Mouse (Mus musculus) frontal cortex, adult (tissue): ENCODE measurements around the gene Cited2.

ENCODE experiments used
- ATAC-seq: cut with Nextera tagmentation; 2 replicates; pipeline ENCODE4 v1.9.2; 2017; ENCODE audit warnings: mild to moderate bottlenecking, moderate library complexity, mixed read lengths; ENCODE audit not compliant: low TSS enrichment

Cited2 gene

GRCm38 (mm10) chr10:17722653-17723410 is at the start of gene Cited2:
Gene Cited2 (plus strand): TSS chr10:17723218.
- ATAC-seq: peak; percentile 58

DNA sequence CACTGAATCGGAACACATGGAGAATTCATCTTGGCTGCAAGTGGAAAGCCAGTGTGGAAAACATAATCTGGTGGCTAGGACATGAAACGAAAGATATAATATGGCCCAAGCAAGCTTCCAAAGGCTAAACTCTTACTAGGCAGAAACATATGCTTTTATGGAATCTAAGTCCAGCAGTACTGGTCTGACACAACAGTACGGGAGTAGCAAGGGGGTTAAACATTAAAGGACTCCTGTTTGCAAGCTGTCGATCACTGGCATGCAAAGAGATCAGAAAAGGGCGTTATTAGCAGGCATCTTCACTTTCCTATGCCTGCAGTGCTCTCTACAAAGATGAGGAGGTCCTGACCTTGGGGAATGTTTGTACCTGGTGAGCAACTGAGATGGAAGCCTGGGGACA is 48.6 kb upstream of the Cited2 start:
- no peak for ATAC-seq

GRCm38 (mm10) chr10:17674869-17675268 is 48.1 kb upstream of the Cited2 start:
- ATAC-seq: no peak

GRCm38 (mm10) chr10:17676464-17676863 is 46.6 kb upstream of the Cited2 start:
- ATAC-seq: no peak

DNA sequence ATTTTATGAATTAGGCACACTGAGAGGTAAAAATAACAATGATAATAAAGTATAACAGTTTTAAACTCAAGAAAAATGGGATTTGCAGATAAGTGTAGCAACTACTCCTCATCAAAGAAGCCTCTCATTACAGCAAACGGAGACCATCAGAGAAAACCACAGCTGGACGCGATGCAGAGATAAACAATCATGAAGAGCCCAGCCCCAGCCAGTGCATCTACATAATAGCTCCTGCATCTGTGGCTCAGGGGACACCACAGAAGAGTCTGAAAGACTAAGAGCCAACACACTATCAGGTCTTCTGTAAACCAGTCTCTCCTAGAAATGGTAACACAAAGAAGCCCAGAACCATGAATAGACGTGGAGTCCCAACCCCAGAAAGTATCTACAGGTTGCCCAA is 45.7 kb upstream of the Cited2 start:
- no peak for ATAC-seq

DNA sequence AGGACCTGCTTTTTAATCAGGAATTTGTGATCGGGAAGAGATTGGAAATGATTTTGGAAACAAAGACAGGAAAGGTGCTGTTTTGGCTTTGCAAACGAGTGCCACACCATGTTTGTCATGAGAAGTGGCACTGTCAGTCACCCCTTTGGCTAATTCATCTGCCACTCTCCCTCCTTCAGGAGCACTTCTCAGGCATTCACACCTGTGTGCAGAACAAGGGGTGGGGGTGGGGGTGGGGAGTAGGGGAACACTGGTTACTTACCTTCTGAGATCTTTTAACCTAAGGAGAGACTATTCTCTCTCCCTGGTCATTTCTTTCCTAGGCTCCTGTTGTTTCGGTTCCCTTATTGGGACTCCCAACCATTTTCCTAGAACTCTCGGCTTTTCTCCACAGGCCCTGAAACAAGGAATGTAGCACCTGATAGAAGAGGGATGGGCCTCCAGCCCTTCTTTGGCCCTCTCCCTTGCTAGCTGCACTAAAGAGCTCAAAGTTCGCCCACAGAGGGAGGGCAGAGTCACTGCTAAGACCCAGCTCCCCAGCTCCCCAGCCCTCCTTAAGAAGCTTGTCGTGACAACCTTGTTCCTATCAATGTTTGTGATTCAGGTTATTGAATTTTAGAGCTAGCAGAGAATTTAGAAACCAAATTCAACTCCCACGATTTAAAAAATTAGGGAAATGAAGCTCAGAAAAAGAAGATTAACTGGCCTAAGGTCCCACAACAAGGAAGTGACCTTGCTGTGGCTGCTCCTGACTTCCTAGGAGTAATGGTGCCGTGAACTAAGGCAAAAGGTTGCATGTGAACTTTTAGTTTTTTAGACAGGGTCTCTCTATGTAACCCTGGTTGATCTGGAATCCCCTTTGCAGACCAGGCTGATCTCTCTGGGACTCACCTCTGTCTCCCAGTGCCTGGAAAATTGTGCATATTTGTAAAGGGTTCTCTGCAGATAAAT is 42.3 kb upstream of the Cited2 start:
- no peak for ATAC-seq

GRCm38 (mm10) chr10:17681386-17681785 is 41.6 kb upstream of the Cited2 start:
- ATAC-seq: no peak

DNA sequence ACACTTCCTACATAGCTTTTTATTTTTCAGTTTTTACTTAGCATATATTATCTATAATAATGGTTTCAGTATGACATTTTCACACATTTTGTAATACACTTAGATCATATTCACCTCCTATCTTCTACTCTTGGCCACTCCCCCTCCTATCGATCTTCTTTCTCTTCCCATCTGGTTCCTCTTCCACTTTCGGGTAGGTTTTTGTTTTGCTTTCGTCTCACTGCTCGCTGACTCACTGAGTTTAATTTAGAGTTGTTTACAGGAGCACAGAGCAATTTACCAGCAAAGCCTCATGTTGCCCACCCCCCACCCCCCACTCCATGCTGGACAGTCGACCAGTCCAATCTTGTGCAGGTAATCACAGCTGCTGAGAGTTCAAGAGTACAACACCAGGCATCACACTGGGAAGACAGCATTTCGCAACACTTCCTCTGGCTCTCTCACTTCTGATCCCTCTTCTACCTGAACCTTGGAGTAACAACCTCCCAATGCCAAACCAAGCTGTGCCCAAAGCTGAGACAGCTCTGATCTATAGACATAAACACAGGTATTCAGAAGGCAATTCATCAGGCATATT is 39.1 kb upstream of the Cited2 start:
- ATAC-seq: no peak

DNA sequence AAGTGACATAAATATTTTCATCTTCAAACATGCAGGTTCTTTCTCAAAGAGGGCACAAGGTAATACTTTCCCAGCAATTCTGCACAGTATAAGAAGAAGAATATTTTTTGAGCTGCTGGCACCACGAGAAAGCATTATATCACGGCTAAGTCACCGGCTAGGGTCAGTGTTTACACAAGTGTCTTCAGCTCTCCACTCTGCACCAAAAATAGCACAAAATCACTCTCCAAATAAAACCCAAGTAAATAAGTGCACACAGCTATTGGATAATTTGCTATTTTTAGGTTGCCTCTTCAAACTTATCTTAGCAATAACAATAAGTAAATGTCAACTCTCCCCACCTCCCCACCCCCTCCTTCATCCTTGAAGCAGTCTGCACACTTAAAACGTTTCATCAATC is 33.2 kb upstream of the Cited2 start:
- no peak for ATAC-seq

- no peak for ATAC-seq
Measured at GRCm38 (mm10) chr10:17691709-17692108, 31.3 kb upstream of the Cited2 start.

GRCm38 (mm10) chr10:17695801-17696200 is 27.2 kb upstream of the Cited2 start:
- no peak for ATAC-seq

DNA sequence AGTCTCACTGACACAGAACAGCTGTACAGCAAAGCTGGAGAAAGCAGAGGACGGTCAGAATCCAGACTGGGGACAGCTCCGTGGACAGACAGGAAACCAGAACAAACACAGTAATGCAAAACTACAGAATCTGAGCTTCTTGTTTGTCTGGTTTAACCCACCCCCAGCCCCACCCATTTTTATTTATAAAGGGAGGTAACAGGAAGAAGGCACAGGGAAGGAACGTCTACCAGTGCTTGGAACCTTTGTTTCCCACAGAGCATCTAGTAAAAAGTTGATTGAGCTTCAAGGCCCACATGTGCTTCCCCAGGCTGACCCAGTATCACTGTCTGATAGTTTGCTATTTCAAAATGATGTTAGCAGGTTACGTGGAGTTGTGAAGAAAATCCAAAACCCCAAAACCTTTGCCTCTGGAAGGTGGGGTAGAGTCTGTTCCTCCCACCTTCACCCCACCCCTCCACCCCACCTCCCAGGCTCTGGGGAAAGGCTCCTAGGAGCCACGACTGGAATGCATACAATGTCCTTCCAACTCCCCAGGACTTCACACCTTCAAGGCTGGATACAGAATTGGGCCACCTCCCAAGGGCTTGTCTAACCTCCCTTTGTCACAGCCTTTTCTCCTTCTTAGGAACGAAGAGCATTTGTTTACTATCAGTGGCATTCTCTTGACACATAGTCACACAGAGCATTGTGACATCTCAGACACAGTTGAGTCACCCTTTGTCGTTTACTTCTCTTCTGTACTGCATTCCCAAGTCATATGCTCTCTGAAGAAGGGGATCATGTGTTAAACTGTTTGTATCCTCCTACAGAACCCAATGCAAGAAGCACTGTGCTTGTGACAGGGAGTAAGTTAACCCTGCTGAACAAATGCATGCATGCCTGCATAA is 25.4 kb upstream of the Cited2 start:
- no peak for ATAC-seq

GRCm38 (mm10) chr10:17705466-17705973 is 17.5 kb upstream of the Cited2 start:
- no peak for ATAC-seq

DNA sequence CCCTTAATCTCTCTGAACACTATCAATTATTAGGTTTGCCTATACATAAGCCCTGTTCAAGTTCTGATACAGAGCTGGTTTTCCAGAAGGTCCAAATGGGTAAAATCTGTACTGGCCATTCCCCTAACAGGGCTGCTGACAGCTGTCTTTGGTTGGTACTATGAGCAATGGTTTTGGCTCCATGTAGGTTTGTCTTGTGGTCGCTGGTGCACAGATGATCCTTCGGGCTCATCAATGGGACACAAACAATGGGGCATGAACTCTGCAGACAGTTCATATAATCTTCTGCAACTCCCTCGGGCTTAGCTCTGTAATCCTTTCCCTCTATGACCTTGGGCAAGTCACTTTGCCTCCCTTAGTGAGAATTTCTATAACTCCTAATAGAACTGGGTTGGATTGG is 12.3 kb upstream of the Cited2 start:
- ATAC-seq: no peak

DNA sequence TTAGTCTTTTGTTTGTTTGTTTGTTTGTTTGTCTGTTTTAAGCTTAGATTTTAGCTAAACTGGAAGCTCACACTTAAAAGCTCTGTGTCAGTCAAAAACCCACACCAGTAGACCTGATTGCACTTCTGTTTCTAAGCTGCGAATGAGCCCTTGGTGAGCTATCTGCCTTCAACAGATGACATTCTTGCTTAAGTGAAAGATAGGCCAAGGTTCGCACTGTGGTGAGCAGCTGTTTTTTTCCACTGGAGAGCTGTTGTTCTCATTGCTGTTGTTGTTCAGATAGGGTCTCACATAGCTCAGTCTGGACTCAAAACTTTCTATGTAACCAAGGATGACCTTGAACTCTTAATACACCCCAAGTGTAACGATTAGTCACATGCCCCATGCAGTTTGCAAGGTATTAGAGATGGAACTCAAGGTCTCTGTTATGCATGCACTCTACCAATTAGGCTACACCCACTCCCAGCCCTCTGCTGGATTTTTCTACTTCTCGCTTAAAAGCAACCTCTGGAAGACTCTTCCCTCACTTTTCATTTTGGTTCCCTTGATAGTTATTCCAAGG is 3.9 kb upstream of the Cited2 start:
- ATAC-seq: no peak

DNA sequence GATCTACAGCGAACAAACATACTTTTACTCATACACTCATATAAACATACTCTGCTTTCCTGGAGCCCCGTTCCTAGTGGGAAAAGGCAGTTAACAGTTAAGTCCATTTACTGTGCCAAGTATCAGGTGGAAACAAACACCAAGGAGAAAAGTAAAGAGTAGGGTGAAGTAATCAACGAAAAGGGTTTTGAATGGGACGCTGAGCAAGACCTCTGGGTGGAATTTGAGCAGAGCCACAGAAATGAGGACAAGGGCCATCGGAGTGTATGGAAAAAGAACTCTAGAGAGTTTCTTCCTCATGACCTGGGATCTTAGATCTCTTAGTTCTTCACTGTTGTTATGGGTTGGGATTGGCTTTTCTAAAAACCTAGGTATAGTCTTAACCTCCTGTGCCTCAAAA is 3.4 kb upstream of the Cited2 start:
- ATAC-seq: no peak

DNA sequence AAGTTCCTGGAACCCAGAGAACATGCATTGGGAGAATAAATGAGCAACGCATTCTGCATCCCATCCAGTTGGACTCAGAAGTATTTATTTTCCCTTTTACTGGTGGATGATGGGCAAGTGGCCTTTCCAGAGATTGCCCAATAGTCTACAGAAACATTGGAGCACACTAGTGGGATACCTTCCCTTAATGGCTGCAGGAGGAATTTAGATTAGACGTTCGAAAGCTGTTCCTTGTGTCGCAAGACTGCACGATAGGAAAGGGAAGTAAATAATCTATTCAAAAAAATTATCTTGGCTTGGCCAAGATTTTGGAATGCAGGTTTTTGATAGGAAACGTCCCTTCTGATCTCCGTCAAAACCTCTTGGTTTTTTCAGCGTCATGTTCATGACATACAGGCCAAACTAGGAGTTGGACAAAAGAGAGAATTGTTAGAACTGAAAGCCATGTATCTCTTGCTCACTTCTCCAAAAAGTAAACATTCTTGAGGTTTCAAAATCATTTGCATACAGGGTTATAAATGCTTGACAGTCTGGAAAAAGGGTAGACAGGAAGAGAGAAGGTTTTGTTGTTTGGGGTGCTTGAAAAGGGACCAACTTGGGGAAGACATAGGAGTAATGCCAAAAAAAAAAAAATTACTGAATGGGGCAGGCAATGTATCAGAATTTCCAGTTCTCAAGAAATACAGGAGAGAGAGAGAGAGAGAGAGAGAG is 2.0 kb upstream of the Cited2 start:
- ATAC-seq: no peak

GRCm38 (mm10) chr10:17721602-17722121 is 1.4 kb upstream of the Cited2 start:
- peak; percentile 11 for ATAC-seq

DNA sequence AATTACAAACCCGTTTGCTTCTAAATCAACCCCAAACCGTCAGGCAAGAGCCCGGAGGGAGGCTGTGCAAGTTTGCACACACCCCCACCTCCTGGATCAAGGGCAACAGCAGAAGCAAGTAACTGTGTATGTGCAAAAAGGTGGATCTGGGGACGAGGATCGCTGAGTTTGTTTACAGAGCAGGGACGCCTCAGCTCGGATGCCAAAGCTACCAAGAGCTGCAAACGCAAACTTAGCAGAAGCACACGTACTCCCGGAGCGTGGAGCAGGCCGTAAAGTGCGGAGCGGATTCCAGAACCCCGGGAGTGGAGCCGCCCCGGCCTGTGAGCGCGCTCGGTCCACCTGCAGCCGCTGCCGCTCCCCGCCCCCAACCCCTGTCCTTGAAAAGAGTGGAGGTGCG is 860 bp upstream of the Cited2 start:
- ATAC-seq: peak; percentile 51

DNA sequence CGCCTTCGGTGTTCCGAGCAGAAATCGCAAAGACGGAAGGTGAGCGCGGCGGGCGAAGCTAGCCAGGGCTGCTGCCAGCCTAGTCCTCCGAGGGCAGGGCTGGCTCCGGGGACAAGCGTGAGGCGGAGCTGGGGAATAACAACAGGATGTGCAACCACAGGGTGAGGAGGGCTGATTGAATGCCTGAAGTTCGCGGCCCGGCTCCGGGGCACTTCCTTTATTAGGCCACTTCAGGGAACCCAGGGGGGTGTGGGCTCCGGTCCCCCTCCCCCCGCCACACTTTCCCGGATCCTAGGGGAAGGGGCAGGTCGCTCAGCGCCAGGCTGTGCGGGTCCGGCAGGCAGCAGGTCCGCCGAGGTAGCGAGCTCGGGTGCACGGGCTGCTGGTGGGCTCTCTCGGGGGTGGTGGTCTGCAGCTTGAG is 413 bp downstream of the Cited2 start:
- ATAC-seq: peak; percentile 32
